Mouse (Mus musculus) MEL (cell line): ENCODE measurements around the gene Il18rap. TPM values are rescaled to one million over a fixed set of nuclear protein-coding genes. Genes with fewer than 3 reads are reported as not detected.

Source experiments
- DNase-seq: peaks from one replicate; pipeline ENCODE4 v3.0.0; 2011; ENCODE audit warnings: low read depth, low spot score
- H3K27ac ChIP-seq: 2 replicates; pipeline ENCODE4 v1.5.1; 2012; ENCODE audit warnings: low read depth, mild to moderate bottlenecking, control low read depth, low read length, moderate library complexity; ENCODE audit not compliant: control insufficient read depth
- H3K27me3 ChIP-seq, 2 experiments: fragments of 150-350 bp in 1 of 2; sonication (generic) in 1 of 2; 2 replicates each; pipeline ENCODE4 v1.6.1; 2012; ENCODE audit warnings: low read length in 2 of 2, mild to moderate bottlenecking in 2 of 2, improper control_type of control experiment in 1 of 2, moderate library complexity in 1 of 2; ENCODE audit not compliant: insufficient read depth in 2 of 2, control insufficient read depth in 1 of 2
- H3K36me3 ChIP-seq, 2 experiments: 2 replicates each; pipeline ENCODE4 v1.6.1; 2012 to 2014; ENCODE audit warnings: low read length in 2 of 2, improper control_type of control experiment in 1 of 2, inconsistent platforms in 1 of 2, mild to moderate bottlenecking in 1 of 2; ENCODE audit not compliant: insufficient read depth in 2 of 2, control insufficient read depth in 1 of 2
- H3K4me1 ChIP-seq, 2 experiments: fragments of 150-350 bp in 1 of 2; sonication (generic) in 1 of 2; 2 replicates each; pipeline ENCODE4 v1.6.1; 2012; ENCODE audit warnings: low read length in 2 of 2, improper control_type of control experiment in 1 of 2, mild to moderate bottlenecking in 1 of 2; ENCODE audit not compliant: insufficient read depth in 2 of 2, control insufficient read depth in 1 of 2
- H3K4me3 ChIP-seq, 2 experiments: fragments of 150-350 bp in 1 of 2; sonication (generic) in 1 of 2; 2 replicates each; pipeline ENCODE4 v1.5.1; 2012; ENCODE audit warnings: low read depth in 2 of 2, low read length in 2 of 2, mild to moderate bottlenecking in 2 of 2, moderate library complexity in 2 of 2, control low read depth in 1 of 2, improper control_type of control experiment in 1 of 2; ENCODE audit not compliant: control insufficient read depth in 1 of 2, insufficient read depth in 1 of 2
- H3K79me2 ChIP-seq: 2 replicates; pipeline ENCODE4 v1.6.1; 2012; ENCODE audit warnings: mild to moderate bottlenecking, low read length, moderate library complexity; ENCODE audit not compliant: control insufficient read depth, poor library complexity, insufficient read depth
- H3K9ac ChIP-seq: 2 replicates; pipeline ENCODE4 v1.6.1; 2012; ENCODE audit warnings: low read depth, mild to moderate bottlenecking, control low read depth, low read length, moderate library complexity; ENCODE audit not compliant: control insufficient read depth, poor library complexity, severe bottlenecking
- H3K9me3 ChIP-seq: fragments of 150-350 bp; sonication (generic); replicated peaks from 2 replicates; pipeline ENCODE4 v1.6.1; 2012; ENCODE audit warnings: mild to moderate bottlenecking, low read length, improper control_type of control experiment, moderate library complexity; ENCODE audit not compliant: insufficient read depth
- BHLHE40 ChIP-seq: IDR thresholded peaks from 2 replicates; pipeline ENCODE4 v1.6.1; 2012; ENCODE audit warnings: low read depth, mild to moderate bottlenecking, inconsistent platforms, low read length, improper control_type of control experiment, borderline replicate concordance
- E2F4 ChIP-seq: IDR thresholded peaks from 2 replicates; pipeline ENCODE4 v1.6.1; 2011; ENCODE audit warnings: low read depth, low read length, improper control_type of control experiment, borderline replicate concordance
- GABPA ChIP-seq: IDR thresholded peaks from 2 replicates; pipeline ENCODE4 v1.6.1; 2012; ENCODE audit warnings: low read depth, mild to moderate bottlenecking, inconsistent platforms, low read length, improper control_type of control experiment, moderate library complexity
- HCFC1 ChIP-seq: IDR thresholded peaks from 2 replicates; pipeline ENCODE4 v1.6.1; 2012; ENCODE audit warnings: low read depth, mild to moderate bottlenecking, inconsistent platforms, low read length, improper control_type of control experiment, moderate library complexity
- KAT2A ChIP-seq: conservative IDR thresholded peaks from 2 replicates; pipeline ENCODE4 v1.6.1; 2012; ENCODE audit warnings: low read depth, low read length, improper control_type of control experiment, inconsistent platforms
- MAFK ChIP-seq: IDR thresholded peaks from 2 replicates; pipeline ENCODE4 v1.6.1; 2011; ENCODE audit warnings: low read depth, mild to moderate bottlenecking, low read length, improper control_type of control experiment, borderline replicate concordance
- MYC ChIP-seq: IDR thresholded peaks from 2 replicates; pipeline ENCODE4 v1.6.1; 2011; ENCODE audit warnings: low read depth, mild to moderate bottlenecking, low read length, improper control_type of control experiment, moderate library complexity
- POLR2AphosphoS2 ChIP-seq: IDR thresholded peaks from 2 replicates; pipeline ENCODE4 v1.6.1; 2011; ENCODE audit warnings: low read length, improper control_type of control experiment
- SIN3A ChIP-seq: IDR thresholded peaks from 2 replicates; pipeline ENCODE4 v1.6.1; 2012; ENCODE audit warnings: low read length, improper control_type of control experiment, inconsistent platforms
- SMC3 ChIP-seq: IDR thresholded peaks from 2 replicates; pipeline ENCODE4 v1.6.1; 2011; ENCODE audit warnings: low read depth, low read length, improper control_type of control experiment
- TAL1 ChIP-seq: IDR thresholded peaks from 2 replicates; pipeline ENCODE4 v1.6.1; 2012; ENCODE audit warnings: mild to moderate bottlenecking, inconsistent platforms, low read length, moderate library complexity, mixed read lengths
- TBP ChIP-seq: IDR thresholded peaks from 2 replicates; pipeline ENCODE4 v1.8.0; 2011; ENCODE audit warnings: low read depth, low read length, improper control_type of control experiment
- TCF12 ChIP-seq: IDR thresholded peaks from 2 replicates; pipeline ENCODE4 v1.6.1; 2014; ENCODE audit warnings: low read depth, mild to moderate bottlenecking, inconsistent platforms, low read length, improper control_type of control experiment, moderate library complexity
- USF1 ChIP-seq: IDR thresholded peaks from 2 replicates; pipeline ENCODE4 v1.6.1; 2014; ENCODE audit warnings: low read depth, mild to moderate bottlenecking, inconsistent platforms, low read length, improper control_type of control experiment, moderate library complexity
- USF2 ChIP-seq, 2 experiments: IDR thresholded peaks; 2 replicates each; pipeline ENCODE4 v1.6.1; 2011 to 2012; ENCODE audit warnings: improper control_type of control experiment in 2 of 2, low read length in 2 of 2, borderline replicate concordance in 1 of 2, inconsistent platforms in 1 of 2, low read depth in 1 of 2, mild to moderate bottlenecking in 1 of 2; ENCODE audit not compliant: insufficient read depth in 1 of 2
- ZKSCAN1 ChIP-seq: IDR thresholded peaks from 2 replicates; pipeline ENCODE4 v1.6.1; 2012; ENCODE audit warnings: low read depth, mild to moderate bottlenecking, inconsistent platforms, low read length, improper control_type of control experiment, moderate library complexity
- ZNF384 ChIP-seq: IDR thresholded peaks from 2 replicates; pipeline ENCODE4 v1.6.1; 2012; ENCODE audit warnings: low read depth, mild to moderate bottlenecking, inconsistent platforms, low read length, improper control_type of control experiment
- polyA plus RNA-seq, 2 experiments: library from polyadenylated mRNA; stranded (reverse) in 1 of 2; unstranded in 1 of 2; fragments of >175 nt in 1 of 2; fragments of >200 nt in 1 of 2; gene quantifications; 2 replicates each; pipeline versions ENCODE4 v1.2.1 to v1.2.4; 2012; ENCODE audit warnings: low replicate concordance in 2 of 2, low read depth in 1 of 2; ENCODE audit not compliant: insufficient read length in 2 of 2, insufficient read depth in 1 of 2, missing spikeins in 1 of 2
- total RNA-seq: library from RNA; depleted of rRNA; stranded (reverse); fragments of 300-350 nt; gene quantifications from 2 replicates; pipeline ENCODE4 v1.2.3, GENCODE M21; 2012

Gene Il18rap
- total and polyA plus RNA-seq, 3 experiments = not detected

GRCm38 (mm10) chr1:40474336-40474735, 40.8 kb upstream of the Il18rap start:
- TF ChIP-seq TAL1 (no peak), BHLHE40 (no peak), TBP (no peak)
- H3K4me1 ChIP-seq = peaks cover 0 to 18% of the 10 kb centered on the region in 2 experiments; a peak in 3 of 4 replicates
- no peak overlapping the region for H3K4me3 ChIP-seq
- DNase-seq = no peak
- no peaks in the 10 kb centered on the region for H3K9me3 ChIP-seq
- H3K36me3 ChIP-seq = peaks cover 0 to 19% of the 10 kb centered on the region in 2 experiments; a peak in 2 of 4 replicates
- no peaks in the 10 kb centered on the region for H3K79me2 ChIP-seq
- no peak overlapping the region for H3K9ac ChIP-seq
- H3K27me3 ChIP-seq = no peaks in the 10 kb centered on the region
- H3K27ac ChIP-seq = no peak overlapping the region

GRCm38 (mm10) chr1:40475697-40476096, 39.5 kb upstream of the Il18rap start:
- Histone ChIP-seq H3K9ac (no peak overlapping the region), H3K27me3 (no peaks in the 10 kb centered on the region), H3K36me3 (peaks cover 0 to 19% of the 10 kb centered on the region in 2 experiments; a peak in 2 of 4 replicates), H3K4me3 (no peak overlapping the region), H3K79me2 (no peaks in the 10 kb centered on the region), H3K9me3 (no peaks in the 10 kb centered on the region), H3K4me1 (peaks cover 2 to 15% of the 10 kb centered on the region in 2 experiments), H3K27ac (no peak overlapping the region)
- no peak for DNase-seq
- TF ChIP-seq SIN3A = no peak
- TF ChIP-seq SMC3 = no peak
- TF ChIP-seq ZNF384 = no peak
- no peak for TF ChIP-seq POLR2AphosphoS2
- TF ChIP-seq MAFK = no peak
- no peak for TF ChIP-seq TCF12
- TF ChIP-seq USF2 (IDR thresholded peaks at IDR 0.05; ENCODE audit: borderline replicate concordance in 1 of 2, insufficient read depth in 1 of 2, low read depth in 1 of 2, low read length in 2 of 2) = no peak

- peaks cover 0 to 19% of the 10 kb centered on the region in 2 experiments; a peak in 2 of 4 replicates for H3K36me3 ChIP-seq
- no peak overlapping the region for H3K9ac ChIP-seq
- no peak overlapping the region for H3K4me3 ChIP-seq
- H3K27me3 ChIP-seq = no peaks in the 10 kb centered on the region; a peak in 1 of 4 replicates
- H3K9me3 ChIP-seq = no peaks in the 10 kb centered on the region
- DNase-seq = no peak
- no peak for TF ChIP-seq TBP
- TF ChIP-seq HCFC1 = no peak
- TF ChIP-seq ZKSCAN1 = no peak
- TF ChIP-seq E2F4 = no peak
- TF ChIP-seq MYC = no peak
- no peak for TF ChIP-seq POLR2AphosphoS2
- no peak for TF ChIP-seq USF1
- TF ChIP-seq TCF12 = no peak
- TF ChIP-seq SIN3A = no peak
- TF ChIP-seq KAT2A = no peak
- no peak for TF ChIP-seq GABPA
- TF ChIP-seq ZNF384 = no peak
- TF ChIP-seq BHLHE40 = no peak
- TF ChIP-seq, all 39 proteins: peak for 0
- H3K27ac ChIP-seq = no peak overlapping the region
- H3K4me1 ChIP-seq = peaks cover 2 to 15% of the 10 kb centered on the region in 2 experiments
- no peaks in the 10 kb centered on the region for H3K79me2 ChIP-seq
Observed at GRCm38 (mm10) chr1:40476756-40477155, 38.4 kb upstream of the Il18rap start.
